Mouse (Mus musculus): ENCODE results near the gene Rasa2.

GRCm38 (mm10) chr9:96505156-96505555, 126.3 kb downstream of the Rasa2 start:
- no peak for TF ChIP-seq EP300 (IDR thresholded peaks at IDR 0.05; ENCODE audit: low read depth)
- no peak for TF ChIP-seq CTCF (IDR thresholded peaks at IDR 0.05; ENCODE audit: low read depth)

Measured in heart, postnatal 0 days (tissue).